Mouse (Mus musculus) urinary bladder, postnatal 10 days (tissue): ENCODE results near the gene Ncapg2.

ENCODE experiments used
- DNase-seq: peaks from one replicate; pipeline ENCODE4 v3.0.0; 2022; ENCODE audit warnings: low spot score

Gene Ncapg2

GRCm38 (mm10) chr12:116449536-116449935 lies 44.3 kb downstream of the Ncapg2 start:
- DNase-seq, result no peak

GRCm38 (mm10) chr12:116460379-116461065 lies 55.3 kb downstream of the Ncapg2 start:
- no peak for DNase-seq

GRCm38 (mm10) chr12:116467030-116467429 lies 61.8 kb downstream of the Ncapg2 start:
- DNase-seq, result no peak

- DNase-seq, result no peak
Observed at GRCm38 (mm10) chr12:116468348-116468747, 63.1 kb downstream of the Ncapg2 start.

- no peak for DNase-seq
Observed at GRCm38 (mm10) chr12:116469096-116469495, 63.9 kb downstream of the Ncapg2 start.

- DNase-seq, result no peak
Observed at GRCm38 (mm10) chr12:116473264-116473663, 68.1 kb downstream of the Ncapg2 start.

GRCm38 (mm10) chr12:116473761-116474160 lies 68.6 kb downstream of the Ncapg2 start:
- DNase-seq, result no peak

- DNase-seq, result no peak
Observed at GRCm38 (mm10) chr12:116474676-116475075, 69.5 kb downstream of the Ncapg2 start.

- DNase-seq, result no peak
Observed at GRCm38 (mm10) chr12:116478771-116479170, 73.6 kb downstream of the Ncapg2 start.

GRCm38 (mm10) chr12:116481921-116482320 lies 76.7 kb downstream of the Ncapg2 start:
- DNase-seq, result no peak

- DNase-seq, result no peak
Observed at GRCm38 (mm10) chr12:116483581-116483980, 78.4 kb downstream of the Ncapg2 start.

GRCm38 (mm10) chr12:116484991-116485390 lies 79.8 kb downstream of the Ncapg2 start:
- no peak for DNase-seq

- no peak for DNase-seq
Observed at GRCm38 (mm10) chr12:116485591-116486403, 80.6 kb downstream of the Ncapg2 start, which contains the start of gene Ptprn2. Gene Ptprn2, plus strand, starts transcription at chr12:116485720.

- no peak for DNase-seq
Observed at GRCm38 (mm10) chr12:116486404-116486730, 81.2 kb downstream of the Ncapg2 start.

GRCm38 (mm10) chr12:116488836-116489235 lies 83.6 kb downstream of the Ncapg2 start:
- DNase-seq, result no peak

GRCm38 (mm10) chr12:116490575-116491356 lies 85.6 kb downstream of the Ncapg2 start:
- no peak for DNase-seq

- no peak for DNase-seq
Observed at GRCm38 (mm10) chr12:116498666-116499065, 93.5 kb downstream of the Ncapg2 start.

GRCm38 (mm10) chr12:116500652-116501051 lies 95.5 kb downstream of the Ncapg2 start:
- DNase-seq, result no peak

- no peak for DNase-seq
Observed at GRCm38 (mm10) chr12:116512482-116512881, 107.3 kb downstream of the Ncapg2 start.
